Mouse (Mus musculus) spleen, adult 2 months (tissue): ENCODE measurements at regions not wholly inside any gene's neighbourhood (a gene's known extent, or its start where the extent isn't known, plus 50 kb on each side); places are given as distances from the start of the nearest gene placed in this dataset.

ENCODE experiments used
- CTCF ChIP-seq: fragments of 200-500 bp; IDR thresholded peaks from 2 replicates; pipeline ENCODE4 v1.5.1; 2011; ENCODE audit warnings: mild to moderate bottlenecking, inconsistent platforms; ENCODE audit not compliant: insufficient read depth, insufficient read length, insufficient replicate concordance; ENCODE audit errors: extremely low read depth
- POLR2A ChIP-seq: fragments of 200-500 bp; IDR thresholded peaks from 2 replicates; pipeline ENCODE4 v1.6.1; 2011; ENCODE audit warnings: low read depth, low read length, inconsistent platforms

DNA sequence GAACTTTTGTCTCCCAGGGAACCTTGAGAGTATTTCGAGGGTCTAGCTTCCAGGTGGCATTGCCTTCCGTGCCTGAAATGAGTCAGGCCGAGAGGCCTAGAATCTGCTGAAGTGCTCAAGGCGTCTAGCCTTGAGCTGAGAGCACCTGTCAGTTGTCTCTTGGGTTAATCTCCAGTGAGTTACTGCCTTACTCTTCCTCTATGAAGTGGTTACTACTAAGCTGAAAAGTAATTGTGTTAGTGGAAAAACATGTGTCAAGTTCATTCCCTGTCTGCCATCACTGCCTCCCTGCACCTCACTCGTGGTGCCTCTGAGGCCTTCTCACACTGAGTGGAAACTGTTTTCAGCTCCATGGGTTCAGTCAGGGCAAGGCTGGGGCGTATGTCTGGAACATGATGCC, 69.0 kb upstream of the Egln3 start:
- TF ChIP-seq POLR2A (no peak), CTCF (no peak)
